In genomic region chr15:85151433-85151918, GRCm38 (mm10) we compare ENCODE assay signal across 8 mouse cellular contexts. TPM values are rescaled to one million over a fixed set of nuclear protein-coding genes. Genes with fewer than 3 reads are reported as not detected.
DNase-seq lines count a peak whose midpoint lies in the region; ATAC-seq lines count a peak whose summit lies in the region.

No protein-coding gene starts in this region.

- no peak overlapping the region for H3K27ac ChIP-seq in hindbrain, embryonic 13.5 days

- no peaks in the 10 kb centered on the region for H3K9me3 ChIP-seq in hindbrain, embryonic 13.5 days

- 27% methylated on average over 13 of the region's 13 CpGs for WGBS in hindbrain, embryonic 13.5 days

- H3K4me1 ChIP-seq in hindbrain, embryonic 13.5 days (replicated peaks), result 0 out of 2 replicates have a peak, but pooled peaks cover 2% of the 10 kb centered on the region

- no peak overlapping the region for H3K4me2 ChIP-seq in hindbrain, embryonic 13.5 days

- H3K4me3 ChIP-seq in hindbrain, embryonic 13.5 days, result no peak overlapping the region

- DNase-seq in R1 (ENCODE audit: low read depth, low spot score), result peak; percentile 68
- peak; percentile 30 for DNase-seq in cerebellum, adult 9-10 months
- DNase-seq in frontal cortex, postnatal 14 days (ENCODE audit: low spot score in 2 of 2), result peak; percentile 36 to 74
- DNase-seq in layer of hippocampus, postnatal 25 days (ENCODE audit: extremely low spot score in 1 of 2, low spot score in 1 of 2), result peak; percentile 71 to 86
- peak; percentile 78 for DNase-seq in lung, postnatal 36 days
- peak; percentile 77 to 87 for DNase-seq in right cerebral cortex, postnatal 10 days (ENCODE audit: low spot score in 2 of 2)

- no peak overlapping the region for H3K9ac ChIP-seq in hindbrain, embryonic 13.5 days

- H3K36me3 ChIP-seq in hindbrain, embryonic 13.5 days, result no peaks in the 10 kb centered on the region

- no peaks in the 10 kb centered on the region for H3K27me3 ChIP-seq in hindbrain, embryonic 13.5 days

- ATAC-seq in hindbrain, embryonic 13.5 days (ENCODE audit: low FRiP score), result peak; percentile 63; the same call in 1 of the 2 replicates
- no peak for ATAC-seq in activated CD4-positive, CD25-positive, alpha-beta regulatory T cell, adult 4 months

RNA-seq across cellular contexts. Expression of gene Ribc2, which starts 19.6 kb away (rescaled TPM):
- 0.84 and 1.2 TPM in 2 replicates for polyA plus RNA-seq in hindbrain, embryonic 13.5 days (2015; fragmentation: Nextera tagmentation; extraction: Ambion mirVana)
- under 1 TPM in 1 of 2 experiments, not detected in 1; 0.52 TPM for total RNA-seq in layer of hippocampus, postnatal 25 days (2021)
- not detected for polyA plus RNA-seq in activated CD4-positive, CD25-positive, alpha-beta regulatory T cell, adult 4 months (2017; shearing (Covaris generic))

RNA-seq across cellular contexts. Expression of gene Smc1b, which starts 19.7 kb away (rescaled TPM):
- polyA plus RNA-seq in hindbrain, embryonic 13.5 days (2015; fragmentation: Nextera tagmentation; extraction: Ambion mirVana), result 0.04 and 0.16 TPM in 2 replicates
- total RNA-seq in layer of hippocampus, postnatal 25 days (2021), result under 1 TPM in 1 of 2 experiments, not detected in 1; 0.16 TPM
- not detected for polyA plus RNA-seq in activated CD4-positive, CD25-positive, alpha-beta regulatory T cell, adult 4 months (2017; shearing (Covaris generic))

RNA-seq across cellular contexts. Expression of gene Fbln1, which starts 54.3 kb away (rescaled TPM):
- polyA plus RNA-seq in hindbrain, embryonic 13.5 days (2015; fragmentation: Nextera tagmentation; extraction: Ambion mirVana), result 60.7 and 65.1 TPM in 2 replicates
- total RNA-seq in layer of hippocampus, postnatal 25 days (2021), result 10 to 100 TPM; 11.3 to 13.5 TPM
- under 1 TPM; 0.13 to 0.29 TPM for polyA plus RNA-seq in activated CD4-positive, CD25-positive, alpha-beta regulatory T cell, adult 4 months (2017; shearing (Covaris generic))

Comparison
In these comparisons a context has a peak if more than half of its experiments do, and no peak if none do; other contexts are left out.
1. DNase-seq: peak in every context shown above with its lines; median percentile 82 in right cerebral cortex, postnatal 10 days; 78 in layer of hippocampus, postnatal 25 days; 78 in lung, postnatal 36 days; 68 in R1; 55 in frontal cortex, postnatal 14 days; 30 in cerebellum, adult 9-10 months.
2. RNA of gene Fbln1, which starts 54.3 kb away (polyA plus RNA-seq): 60.7 to 65.1 TPM in hindbrain, embryonic 13.5 days; 0.13 to 0.29 TPM in activated CD4-positive, CD25-positive, alpha-beta regulatory T cell, adult 4 months; every median in the first group is over 10 times any median in the second.